Mouse (Mus musculus) heart, embryonic 13.5 days (tissue): ENCODE data around the gene Lrba. TPM values are rescaled to one million over a fixed set of nuclear protein-coding genes. Genes with fewer than 3 reads are reported as not detected.

Experiments
- ATAC-seq: fragments of 200-750 bp; cut with Nextera tagmentation; 2 replicates; pipeline ENCODE4 v1.8.0; 2017; ENCODE audit warnings: moderate TSS enrichment; ENCODE audit not compliant: insufficient number of reproducible peaks, low FRiP score, low TSS enrichment; ENCODE audit errors: extremely low read depth
- H3K27ac ChIP-seq: fragments of 300-500 bp; sonication (generic); replicated peaks from 2 replicates; pipeline ENCODE4 v1.5.1; 2015; ENCODE audit warnings: moderate library complexity, mild to moderate bottlenecking, inconsistent platforms
- H3K27me3 ChIP-seq: fragments of 300-500 bp; sonication (generic); replicated peaks from 2 replicates; pipeline ENCODE4 v1.6.1; 2015; ENCODE audit warnings: mild to moderate bottlenecking, inconsistent platforms
- H3K36me3 ChIP-seq: fragments of 300-500 bp; sonication (generic); 2 replicates; pipeline ENCODE4 v1.6.1; 2015; ENCODE audit warnings: mild to moderate bottlenecking, inconsistent platforms
- H3K4me1 ChIP-seq: fragments of 300-500 bp; sonication (generic); 2 replicates; pipeline ENCODE4 v1.6.1; 2015; ENCODE audit warnings: inconsistent platforms
- H3K4me2 ChIP-seq: fragments of 300-500 bp; sonication (generic); 2 replicates; pipeline ENCODE4 v1.6.1; 2015; ENCODE audit warnings: inconsistent platforms, mild to moderate bottlenecking, moderate library complexity
- H3K4me3 ChIP-seq: fragments of 300-500 bp; sonication (generic); 2 replicates; pipeline ENCODE4 v1.5.1; 2015; ENCODE audit warnings: moderate library complexity, mild to moderate bottlenecking, inconsistent platforms
- H3K9ac ChIP-seq: fragments of 300-500 bp; sonication (generic); 2 replicates; pipeline ENCODE4 v1.6.1; 2015; ENCODE audit warnings: inconsistent platforms, mild to moderate bottlenecking, moderate library complexity
- H3K9me3 ChIP-seq: fragments of 300-500 bp; sonication (generic); 2 replicates; pipeline ENCODE4 v1.6.1; 2016; ENCODE audit warnings: inconsistent platforms
- WGBS: fragments of 180-500 bp; shearing (Covaris S2); methylation state at CpG from one replicate; pipeline ENCODE4 v1.1.7; 2015; ENCODE audit warnings: mixed read lengths; 5-methylcytosine and 5-hydroxymethylcytosine counted together
- polyA plus RNA-seq: library from polyadenylated mRNA; unstranded; fragments of >200 nt; fragmentation: Nextera tagmentation; extraction: Ambion mirVana; gene quantifications from 2 replicates; pipeline ENCODE4 v1.2.1, GENCODE M21; 2015

The Lrba gene
- polyA plus RNA-seq, 1 experiment from 2014 or later, result 1.5 TPM

DNA sequence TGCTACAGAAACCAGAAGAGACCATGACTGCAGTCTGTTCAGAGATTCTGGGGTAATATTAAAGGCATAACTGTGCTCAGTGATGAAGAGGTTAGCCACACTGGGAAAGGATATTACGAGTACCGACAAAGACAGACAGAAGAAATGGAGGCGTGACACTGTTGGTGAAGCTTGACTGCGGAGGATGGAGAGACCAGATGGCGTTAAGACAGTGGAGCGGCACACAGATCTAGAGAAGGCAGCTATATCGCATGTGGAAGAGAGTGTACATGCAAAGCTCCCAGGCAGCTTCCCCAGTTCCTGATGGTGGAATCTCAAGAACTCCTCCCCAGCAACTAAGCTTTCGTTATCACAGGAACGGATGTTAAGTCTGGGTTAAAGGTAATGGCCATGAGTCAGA, 579.8 kb downstream of the Lrba start:
- Histone ChIP-seq H3K9ac (no peak overlapping the region), H3K36me3 (0 out of 2 replicates have a peak, but pooled peaks cover 5% of the 10 kb centered on the region), H3K4me3 (no peak overlapping the region), H3K9me3 (no peaks in the 10 kb centered on the region), H3K4me1 (peaks cover 19% of the 10 kb centered on the region), H3K27ac (no peak overlapping the region), H3K4me2 (no peak overlapping the region), H3K27me3 (no peaks in the 10 kb centered on the region)
- ATAC-seq, result no peak
- WGBS, result 69% methylated on average over 9 of the region's 9 CpGs

DNA sequence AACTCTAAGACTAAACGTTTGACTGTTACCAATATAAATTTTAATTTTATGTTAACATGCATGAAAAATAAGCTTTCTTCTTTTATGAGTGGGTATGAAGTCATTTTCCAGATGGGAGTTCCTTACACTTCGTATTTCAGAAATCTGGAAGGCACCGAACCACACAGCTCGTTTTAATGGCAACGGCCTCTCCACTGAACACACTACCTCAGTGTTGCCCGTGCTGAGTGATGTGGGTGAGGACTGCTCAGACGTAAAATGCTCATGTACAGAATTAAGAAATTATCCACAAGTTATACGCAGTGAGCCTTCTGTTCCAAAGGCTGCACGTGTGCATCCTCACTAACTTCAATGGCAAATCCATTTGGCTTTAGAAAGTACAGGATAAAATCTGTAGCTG, 582.4 kb downstream of the Lrba start:
- Histone ChIP-seq H3K4me1 (peaks cover 18% of the 10 kb centered on the region), H3K27ac (no peak overlapping the region), H3K4me3 (no peak overlapping the region), H3K27me3 (no peaks in the 10 kb centered on the region), H3K9ac (no peak overlapping the region), H3K9me3 (no peaks in the 10 kb centered on the region), H3K36me3 (0 out of 2 replicates have a peak, but pooled peaks cover 5% of the 10 kb centered on the region), H3K4me2 (no peak overlapping the region)
- 93% methylated on average over 9 of the region's 9 CpGs for WGBS
- no peak for ATAC-seq

DNA sequence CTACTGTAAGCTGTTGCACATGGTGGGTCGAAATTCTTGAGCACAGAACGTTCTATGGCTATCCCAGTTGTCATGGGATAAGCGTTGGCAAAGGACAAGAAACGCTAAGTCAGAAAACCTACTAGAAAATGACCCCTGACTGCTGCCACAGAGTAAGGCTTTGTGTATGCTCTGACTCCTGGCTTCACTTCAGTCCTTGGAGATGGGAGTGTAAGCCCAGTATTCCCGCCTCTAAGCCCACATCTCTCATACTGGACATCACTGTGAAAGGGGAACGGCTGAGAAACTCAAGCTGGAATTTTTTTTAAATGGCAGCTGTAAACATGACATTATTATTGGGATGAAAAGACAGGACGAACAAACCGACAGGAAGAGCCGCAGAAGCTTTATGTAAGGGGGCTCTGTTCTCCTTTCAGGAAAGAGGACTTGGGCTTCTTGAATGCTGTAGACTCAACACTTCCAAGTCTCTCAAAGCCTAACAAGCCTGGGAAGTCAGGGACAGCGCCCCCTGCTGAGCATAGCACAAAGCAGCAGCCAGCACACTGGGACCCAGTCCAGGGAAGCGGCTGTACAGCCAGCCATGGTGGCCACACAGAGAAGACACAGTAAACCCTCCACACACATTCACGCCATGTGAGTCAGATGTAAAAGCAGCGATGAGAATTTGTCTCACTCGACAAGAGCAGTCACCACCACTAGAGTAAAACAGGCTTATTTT, 583.4 kb downstream of the Lrba start:
- WGBS, result 77% methylated on average over 14 of the region's 14 CpGs
- Histone ChIP-seq H3K9ac (no peak overlapping the region), H3K4me1 (peaks cover 14% of the 10 kb centered on the region), H3K27me3 (no peaks in the 10 kb centered on the region), H3K4me2 (no peak overlapping the region), H3K27ac (no peak overlapping the region), H3K36me3 (0 out of 2 replicates have a peak, but pooled peaks cover 5% of the 10 kb centered on the region), H3K9me3 (no peaks in the 10 kb centered on the region), H3K4me3 (no peak overlapping the region)
- ATAC-seq, result no peak

DNA sequence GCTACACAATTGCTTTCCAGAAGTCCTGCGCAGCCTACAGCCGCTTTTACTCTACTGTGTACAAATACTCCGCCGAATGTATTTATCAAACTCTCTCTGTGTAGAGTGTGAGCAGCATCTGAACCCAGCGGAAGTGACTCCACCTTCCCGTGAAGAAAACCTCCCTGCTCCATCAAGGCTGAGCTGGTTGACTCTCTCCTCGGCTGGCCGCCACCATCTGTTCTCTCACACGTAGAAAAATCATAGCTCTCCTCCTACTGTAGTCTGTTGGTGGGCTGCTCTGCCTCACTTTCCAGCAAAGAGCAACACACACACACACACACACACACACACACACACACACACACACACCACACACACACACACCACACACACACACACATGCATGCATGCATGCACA, 584.7 kb downstream of the Lrba start:
- Histone ChIP-seq H3K27ac (no peak overlapping the region), H3K27me3 (no peaks in the 10 kb centered on the region), H3K4me1 (peaks cover 10% of the 10 kb centered on the region), H3K9me3 (no peaks in the 10 kb centered on the region), H3K9ac (no peak overlapping the region), H3K4me3 (no peak overlapping the region), H3K4me2 (no peak overlapping the region), H3K36me3 (0 out of 2 replicates have a peak, but pooled peaks cover 5% of the 10 kb centered on the region)
- ATAC-seq, result no peak
- 77% methylated on average over 9 of the region's 9 CpGs for WGBS

DNA sequence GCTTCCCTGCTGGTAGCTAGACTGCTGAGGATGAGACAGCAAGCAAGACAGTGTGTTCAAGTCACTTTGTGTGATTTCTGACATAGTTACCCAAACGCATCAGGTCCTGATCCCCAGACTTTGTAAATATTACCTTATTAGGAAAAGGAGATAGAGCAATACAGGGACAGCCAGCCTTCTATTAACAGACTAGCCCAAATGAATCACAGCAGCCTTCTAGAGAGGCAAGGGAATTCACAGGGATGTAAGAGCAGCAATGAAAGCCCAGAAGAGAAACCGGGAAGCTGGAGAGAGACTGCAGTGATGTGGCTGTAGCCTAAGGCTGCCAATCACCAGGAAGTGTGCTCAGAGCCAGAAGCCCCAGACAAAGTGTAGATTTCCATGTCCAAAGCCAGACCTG, 585.2 kb downstream of the Lrba start:
- H3K27me3 ChIP-seq, result no peaks in the 10 kb centered on the region
- H3K4me3 ChIP-seq, result no peak overlapping the region
- no peaks in the 10 kb centered on the region for H3K9me3 ChIP-seq
- no peak for ATAC-seq
- H3K36me3 ChIP-seq, result 0 out of 2 replicates have a peak, but pooled peaks cover 5% of the 10 kb centered on the region
- peaks cover 5% of the 10 kb centered on the region for H3K4me1 ChIP-seq
- 42% methylated on average over 2 of the region's 2 CpGs for WGBS
- no peak overlapping the region for H3K4me2 ChIP-seq
- H3K27ac ChIP-seq, result no peak overlapping the region
- no peak overlapping the region for H3K9ac ChIP-seq

DNA sequence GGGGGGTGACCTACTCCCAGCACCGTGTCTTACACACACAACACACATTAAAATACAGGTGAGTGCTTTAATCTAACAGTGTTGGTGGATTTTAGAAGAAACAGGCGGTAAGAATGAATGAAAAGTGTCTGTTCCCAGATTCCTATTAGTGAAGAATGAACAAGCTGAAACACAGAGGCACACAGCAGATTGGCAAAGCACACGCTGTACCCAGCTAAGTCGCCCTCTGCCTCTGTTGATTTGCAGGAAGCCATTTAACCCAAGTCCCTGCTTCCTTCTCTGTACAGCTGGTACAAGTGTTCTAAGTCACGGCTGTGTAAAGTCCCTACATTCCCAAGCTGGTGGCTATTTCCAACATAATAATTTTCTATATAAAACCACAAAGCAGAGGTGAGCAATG, 586.4 kb downstream of the Lrba start:
- Histone ChIP-seq H3K36me3 (no peaks in the 10 kb centered on the region), H3K9ac (no peak overlapping the region), H3K27ac (no peak overlapping the region), H3K4me3 (no peak overlapping the region), H3K4me1 (0 out of 2 replicates have a peak, but pooled peaks cover 4% of the 10 kb centered on the region), H3K27me3 (no peaks in the 10 kb centered on the region), H3K4me2 (no peak overlapping the region), H3K9me3 (no peaks in the 10 kb centered on the region)
- 87% methylated on average over 5 of the region's 5 CpGs for WGBS
- ATAC-seq, result no peak

DNA sequence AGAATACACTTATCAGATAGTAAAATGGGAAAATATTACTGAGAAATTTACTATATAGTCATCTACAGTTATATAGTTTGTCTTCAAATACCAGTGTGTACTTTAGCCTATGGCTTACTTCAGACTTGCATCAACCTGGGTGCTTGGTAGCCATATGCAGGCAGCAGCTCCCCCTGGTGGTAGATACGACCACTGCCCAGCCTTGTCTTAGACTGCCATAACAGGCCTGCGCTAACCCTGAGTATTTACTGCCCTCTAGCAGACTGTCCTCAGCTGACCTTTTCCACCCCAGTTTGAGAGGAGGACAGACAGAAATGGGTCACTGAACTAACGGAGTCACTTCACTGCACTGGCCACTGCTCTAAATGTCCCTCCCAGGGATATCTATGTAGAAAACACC, 588.2 kb downstream of the Lrba start:
- ATAC-seq, result no peak
- H3K27ac ChIP-seq, result no peak overlapping the region
- no peaks in the 10 kb centered on the region for H3K9me3 ChIP-seq
- WGBS, result 13% methylated on average over 3 of the region's 3 CpGs
- H3K9ac ChIP-seq, result no peak overlapping the region
- no peaks in the 10 kb centered on the region for H3K36me3 ChIP-seq
- H3K4me1 ChIP-seq, result 0 out of 2 replicates have a peak, but pooled peaks cover 4% of the 10 kb centered on the region
- no peaks in the 10 kb centered on the region for H3K27me3 ChIP-seq
- H3K4me2 ChIP-seq, result no peak overlapping the region
- no peak overlapping the region for H3K4me3 ChIP-seq

DNA sequence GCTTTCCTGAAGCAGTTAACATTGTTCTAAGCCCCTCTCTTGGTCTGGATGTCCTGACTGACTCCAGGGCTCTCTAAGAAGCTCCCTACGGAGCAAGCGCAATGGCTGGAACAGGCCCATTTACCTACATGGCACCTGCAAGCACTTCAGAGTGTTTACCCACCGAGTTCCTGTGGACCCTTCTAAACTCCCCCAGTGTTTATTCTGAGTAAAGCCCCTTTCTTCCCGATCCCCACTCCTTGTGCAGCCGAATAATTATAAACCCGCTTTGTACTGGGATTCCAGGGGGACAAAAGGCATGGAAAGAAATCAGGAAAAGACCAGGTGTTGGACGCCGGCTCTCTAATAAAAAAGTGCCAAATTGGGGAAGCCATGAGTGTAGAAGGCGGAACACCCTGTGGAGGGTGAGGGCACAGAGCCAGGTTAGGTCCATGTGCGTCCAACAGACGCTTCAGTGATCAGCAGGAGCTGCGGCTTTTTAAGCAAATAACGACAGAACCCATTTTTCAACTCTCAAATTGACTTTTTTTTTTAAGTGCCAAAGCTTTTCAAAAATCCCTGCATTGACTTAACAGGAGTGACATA, 593.6 kb downstream of the Lrba start:
- Histone ChIP-seq H3K27me3 (no peaks in the 10 kb centered on the region; the same call in 1 of the 2 replicates), H3K4me1 (peaks cover 11% of the 10 kb centered on the region), H3K9me3 (no peaks in the 10 kb centered on the region), H3K4me2 (no peak overlapping the region), H3K4me3 (no peak overlapping the region), H3K36me3 (no peaks in the 10 kb centered on the region), H3K9ac (no peak overlapping the region), H3K27ac (no peak overlapping the region)
- no peak for ATAC-seq
- 84% methylated on average over 13 of the region's 13 CpGs for WGBS

DNA sequence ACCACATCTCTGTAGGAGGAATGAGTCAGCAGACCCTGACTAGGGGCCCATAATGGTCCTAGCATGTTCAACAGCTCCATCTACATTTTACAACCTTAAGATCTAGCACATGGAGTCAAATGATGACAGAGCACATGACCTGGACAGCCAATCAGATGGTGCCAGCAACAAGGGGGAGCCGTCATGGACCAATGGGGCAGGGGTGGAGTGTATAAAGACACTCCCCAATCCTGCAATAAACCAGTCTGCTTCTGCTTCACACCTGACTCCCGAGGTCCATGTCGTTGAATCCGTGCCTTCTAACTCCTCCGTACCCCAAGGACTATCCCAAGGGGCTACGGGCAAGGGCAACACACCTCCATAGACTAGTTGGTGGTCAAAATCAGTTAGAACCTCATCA, 594.9 kb downstream of the Lrba start:
- no peak for ATAC-seq
- WGBS, result 87% methylated on average over 6 of the region's 6 CpGs
- no peak overlapping the region for H3K4me3 ChIP-seq
- no peaks in the 10 kb centered on the region for H3K9me3 ChIP-seq
- H3K9ac ChIP-seq, result no peak overlapping the region
- H3K27me3 ChIP-seq, result no peaks in the 10 kb centered on the region; the same call in 1 of the 2 replicates
- H3K36me3 ChIP-seq, result no peaks in the 10 kb centered on the region
- no peak overlapping the region for H3K27ac ChIP-seq
- peaks cover 11% of the 10 kb centered on the region for H3K4me1 ChIP-seq
- H3K4me2 ChIP-seq, result no peak overlapping the region

DNA sequence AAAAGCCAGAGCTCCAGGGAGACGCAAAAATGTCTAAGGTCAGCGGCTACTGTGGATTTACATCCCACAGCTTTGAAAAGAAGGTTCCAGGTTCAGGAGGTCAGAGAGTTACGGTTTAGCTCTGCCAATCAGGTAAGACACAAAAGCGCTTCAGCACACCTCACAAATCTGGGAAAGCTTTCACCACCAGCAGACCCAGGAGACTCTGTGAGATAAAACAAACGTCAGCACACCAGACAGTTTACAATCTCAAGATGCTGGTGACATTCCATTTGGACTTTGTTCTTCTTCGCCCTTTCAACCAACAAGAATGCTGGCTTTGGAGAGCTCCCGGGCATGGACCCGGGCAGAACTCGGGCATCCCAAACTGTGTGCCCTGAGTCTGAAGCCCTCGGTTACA, 595.9 kb downstream of the Lrba start:
- H3K27me3 ChIP-seq, result no peaks in the 10 kb centered on the region; the same call in 1 of the 2 replicates
- WGBS, result 37% methylated on average over 10 of the region's 10 CpGs
- H3K4me2 ChIP-seq, result no peak overlapping the region
- H3K36me3 ChIP-seq, result no peaks in the 10 kb centered on the region
- peaks cover 11% of the 10 kb centered on the region for H3K4me1 ChIP-seq
- no peak overlapping the region for H3K27ac ChIP-seq
- no peak overlapping the region for H3K4me3 ChIP-seq
- H3K9ac ChIP-seq, result no peak overlapping the region
- ATAC-seq, result no peak
- no peaks in the 10 kb centered on the region for H3K9me3 ChIP-seq

DNA sequence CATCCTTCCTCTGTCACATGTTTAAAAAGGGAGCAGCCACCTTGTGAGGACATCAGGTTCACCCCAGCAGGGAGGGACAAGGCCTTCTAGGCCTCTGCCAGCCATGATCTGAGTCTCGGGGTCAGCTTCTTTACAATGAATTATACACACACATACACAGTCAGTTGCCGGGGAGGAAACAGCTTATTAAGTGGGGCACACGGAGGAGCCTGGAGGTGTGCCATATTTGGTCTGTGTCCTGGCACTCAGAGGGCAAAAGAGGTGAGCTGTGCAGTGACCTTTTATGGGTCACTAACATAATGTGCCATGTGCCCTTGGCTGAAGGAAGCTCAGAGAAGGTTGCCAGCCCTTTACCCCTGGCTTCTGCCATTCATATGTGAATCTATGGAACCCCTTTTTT, 596.9 kb downstream of the Lrba start:
- Histone ChIP-seq H3K9me3 (no peaks in the 10 kb centered on the region), H3K9ac (no peak overlapping the region), H3K27me3 (no peaks in the 10 kb centered on the region; the same call in 1 of the 2 replicates), H3K4me2 (no peak overlapping the region), H3K36me3 (no peaks in the 10 kb centered on the region), H3K4me1 (peaks cover 11% of the 10 kb centered on the region), H3K27ac (no peak overlapping the region), H3K4me3 (no peak overlapping the region)
- ATAC-seq, result no peak
- WGBS, result 71% methylated on average over 3 of the region's 3 CpGs

DNA sequence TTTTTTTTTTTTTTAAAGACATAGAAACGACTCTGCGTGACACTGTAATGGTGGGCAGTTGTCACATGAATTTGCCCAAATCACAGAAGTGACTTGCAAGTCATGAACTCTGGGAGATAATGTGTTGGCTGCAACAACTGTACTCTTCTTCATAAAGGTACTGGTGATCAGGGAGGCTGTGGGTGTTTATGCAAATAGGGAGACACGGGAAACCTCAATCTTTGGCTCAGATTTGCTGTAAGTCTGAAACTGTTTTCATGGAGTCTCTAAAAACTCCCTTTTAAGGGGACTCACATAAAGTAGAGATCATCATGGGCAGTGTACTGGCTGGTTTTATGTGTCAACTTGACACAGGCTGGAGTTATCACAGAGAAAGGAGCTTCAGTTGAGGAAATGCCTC, 603.0 kb downstream of the Lrba start:
- no peak overlapping the region for H3K9ac ChIP-seq
- no peak for ATAC-seq
- no peak overlapping the region for H3K4me2 ChIP-seq
- no peaks in the 10 kb centered on the region for H3K27me3 ChIP-seq
- no peak overlapping the region for H3K27ac ChIP-seq
- H3K9me3 ChIP-seq, result no peaks in the 10 kb centered on the region
- no peaks in the 10 kb centered on the region for H3K36me3 ChIP-seq
- no peak overlapping the region for H3K4me3 ChIP-seq
- 76% methylated on average over 3 of the region's 3 CpGs for WGBS
- 0 out of 2 replicates have a peak, but pooled peaks cover 3% of the 10 kb centered on the region for H3K4me1 ChIP-seq
